Mouse (Mus musculus): Measurements from ENCODE around the gene Dad1.

DNA sequence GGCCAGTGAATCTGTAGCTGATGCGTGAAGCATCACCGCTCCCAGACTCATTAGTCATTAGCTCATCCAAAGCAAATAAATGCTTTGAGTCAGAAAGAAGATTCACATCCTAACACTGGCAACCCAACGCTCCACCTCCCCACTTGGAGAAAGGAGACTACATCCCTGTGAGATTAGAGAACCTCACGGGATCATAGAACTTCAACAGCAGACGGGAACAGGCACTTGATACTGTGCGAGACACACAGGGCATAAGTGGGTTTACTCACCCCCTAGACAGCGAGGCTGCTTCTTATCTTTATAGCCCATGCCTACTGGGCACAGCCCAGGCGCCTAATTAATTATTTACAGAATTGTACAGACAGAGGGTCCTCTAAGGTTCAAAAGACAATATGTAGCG, 21.8 kb downstream of the Dad1 start:
- no peak for TF ChIP-seq POLR2A (IDR thresholded peaks at IDR 0.05; ENCODE audit: low read depth, low read length)
- TF ChIP-seq CTCF (IDR thresholded peaks at IDR 0.05; ENCODE audit: extremely low read depth, insufficient read depth, insufficient read length, insufficient replicate concordance) = no peak
